Mouse (Mus musculus) lung, embryonic 16.5 days (tissue): ENCODE data around the gene Syt16. TPM values are rescaled to one million over a fixed set of nuclear protein-coding genes. Genes with fewer than 3 reads are reported as not detected.

Experiments used
- ATAC-seq: fragments of 200-750 bp; cut with Nextera tagmentation; 2 replicates; pipeline ENCODE4 v1.8.0; 2017; ENCODE audit warnings: low read depth, mild to moderate bottlenecking, moderate library complexity
- H3K27ac ChIP-seq: fragments of 300-500 bp; sonication (generic); 2 replicates; pipeline ENCODE4 v1.5.1; 2014; ENCODE audit warnings: mild to moderate bottlenecking, control low read depth, low read length
- H3K27me3 ChIP-seq: fragments of 300-500 bp; sonication (generic); 2 replicates; pipeline ENCODE4 v1.6.1; 2014; ENCODE audit warnings: low read depth, low read length, mixed read lengths; ENCODE audit not compliant: control insufficient read depth, insufficient read depth
- H3K36me3 ChIP-seq: fragments of 300-500 bp; sonication (generic); 2 replicates; pipeline ENCODE4 v1.6.1; 2014; ENCODE audit warnings: low read length; ENCODE audit not compliant: control insufficient read depth, insufficient read depth
- H3K4me1 ChIP-seq: fragments of 300-500 bp; sonication (generic); replicated peaks from 2 replicates; pipeline ENCODE4 v1.6.1; 2014; ENCODE audit warnings: low read length, mixed read lengths; ENCODE audit not compliant: control insufficient read depth, insufficient read depth
- H3K4me2 ChIP-seq: fragments of 300-500 bp; sonication (generic); 2 replicates; pipeline ENCODE4 v1.6.1; 2014; ENCODE audit warnings: low read depth, low read length, control low read depth
- H3K4me3 ChIP-seq: fragments of 300-500 bp; sonication (generic); 2 replicates; pipeline ENCODE4 v1.5.1; 2014; ENCODE audit warnings: mild to moderate bottlenecking, low read length, control low read depth
- H3K9ac ChIP-seq: fragments of 300-500 bp; sonication (generic); 2 replicates; pipeline ENCODE4 v1.6.1; 2014; ENCODE audit warnings: low read length, control low read depth
- H3K9me3 ChIP-seq: fragments of 300-500 bp; sonication (generic); 2 replicates; pipeline ENCODE4 v1.6.1; 2016; ENCODE audit warnings: low read length; ENCODE audit not compliant: control insufficient read depth
- WGBS: fragments of 180-500 bp; shearing (Covaris S2); extraction: QIAGEN DNeasy Blood & Tissue Kit; methylation state at CpG from one replicate; pipeline ENCODE4 v1.1.7; 2014; 5-methylcytosine and 5-hydroxymethylcytosine counted together
- polyA plus RNA-seq: library from polyadenylated mRNA; unstranded; fragments of >200 nt; fragmentation: Nextera tagmentation; extraction: Ambion mirVana; gene quantifications from 2 replicates; pipeline ENCODE4 v1.2.1, GENCODE M21; 2015

The Syt16 gene
- polyA plus RNA-seq, 1 experiment from 2014 or later = 0.30 TPM

DNA sequence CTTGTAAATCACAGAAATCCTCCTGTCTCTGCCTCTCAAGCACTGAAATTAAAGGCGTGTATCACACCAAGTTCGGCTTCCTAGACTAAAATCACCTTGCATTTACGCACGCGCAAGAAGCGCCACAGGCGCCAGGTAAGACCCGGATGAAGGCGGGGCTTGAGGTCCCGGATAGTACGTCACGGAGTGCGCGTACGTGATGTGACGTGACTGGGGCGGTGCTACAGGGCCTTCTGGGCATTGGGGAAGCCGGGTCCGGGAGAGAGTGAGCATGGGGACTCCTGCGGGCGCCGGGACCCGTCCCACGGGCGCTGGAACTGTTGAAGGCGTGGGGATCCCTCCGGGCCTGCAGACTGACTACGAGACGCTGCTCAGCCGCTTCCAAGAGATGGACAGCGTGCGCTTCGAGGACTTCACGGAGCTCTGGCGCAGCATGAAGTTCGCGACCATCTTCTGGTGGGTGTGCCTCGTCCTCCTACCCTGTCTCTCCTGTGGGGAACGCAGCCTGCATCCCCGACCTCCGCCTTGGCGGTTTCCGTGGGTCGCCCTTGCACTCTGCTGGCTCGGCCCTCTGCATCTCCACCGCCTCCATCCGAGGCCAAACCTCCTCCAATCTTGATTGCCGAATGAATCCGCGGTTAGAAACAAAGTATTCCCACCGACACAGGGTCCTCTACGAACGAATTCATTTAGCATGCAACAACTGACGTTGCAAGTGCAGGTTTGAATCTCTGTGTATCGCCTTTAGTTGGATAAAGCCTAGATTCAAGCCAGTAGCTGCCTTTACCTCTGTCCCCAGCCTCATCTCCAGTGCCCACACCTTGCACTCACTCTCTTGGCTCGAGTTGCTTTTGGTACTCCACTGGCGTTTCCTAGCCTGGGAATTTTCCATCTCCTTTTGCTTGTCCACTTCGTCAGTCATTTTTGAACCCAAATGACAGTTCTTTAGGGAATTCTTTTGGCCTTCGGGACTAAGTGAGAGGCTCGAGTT is 32.9 kb upstream of the Syt16 start, which contains the start of gene Snapc1:
Gene Snapc1 (plus strand): TSS at position 191 of the 991 bp plus-strand sequence.
- peak within 1 kb of the TSS; percentile 62 for H3K27ac ChIP-seq
- ATAC-seq = peak; percentile 100
- peak within 1 kb of the TSS; percentile 86 for H3K9ac ChIP-seq
- H3K4me3 ChIP-seq = peak within 1 kb of the TSS; percentile 87
- H3K36me3 ChIP-seq = peaks cover 9% of the 10 kb centered on the region
- peak within 1 kb of the TSS; percentile 61 for H3K4me2 ChIP-seq
- H3K4me1 ChIP-seq = peaks cover 6% of the 10 kb centered on the region
- H3K9me3 ChIP-seq = no peaks in the 10 kb centered on the region
- WGBS = under 1% methylated on average over 60 of the region's 60 CpGs
- H3K27me3 ChIP-seq = no peaks in the 10 kb centered on the region; the same call in 1 of the 2 replicates

DNA sequence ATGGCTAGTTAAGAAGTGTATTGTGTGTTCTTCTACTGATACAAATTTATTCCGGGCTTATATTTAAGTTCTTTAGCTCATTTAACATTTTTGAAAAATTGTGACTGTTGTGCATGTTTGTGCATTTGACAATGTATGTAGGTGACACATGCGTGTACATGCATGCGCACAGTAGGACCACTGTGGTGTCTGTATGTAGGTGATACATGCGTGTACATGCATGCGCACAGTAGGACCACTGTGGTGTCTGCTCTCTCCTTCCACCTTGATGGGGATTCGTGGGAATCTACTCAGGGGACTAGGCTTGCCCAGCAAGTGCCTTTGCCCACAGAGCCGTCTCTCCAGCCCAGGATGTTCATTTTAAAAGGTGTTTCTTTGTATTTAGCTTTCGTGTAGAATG is 28.3 kb upstream of the Syt16 start:
- Histone ChIP-seq H3K4me3 (no peak overlapping the region), H3K27me3 (no peaks in the 10 kb centered on the region), H3K4me1 (peaks cover 6% of the 10 kb centered on the region), H3K36me3 (peaks cover 35% of the 10 kb centered on the region), H3K4me2 (no peak overlapping the region), H3K27ac (no peak overlapping the region), H3K9me3 (peaks cover 5% of the 10 kb centered on the region), H3K9ac (no peak overlapping the region)
- WGBS = 95% methylated on average over 8 of the region's 8 CpGs
- no peak for ATAC-seq

DNA sequence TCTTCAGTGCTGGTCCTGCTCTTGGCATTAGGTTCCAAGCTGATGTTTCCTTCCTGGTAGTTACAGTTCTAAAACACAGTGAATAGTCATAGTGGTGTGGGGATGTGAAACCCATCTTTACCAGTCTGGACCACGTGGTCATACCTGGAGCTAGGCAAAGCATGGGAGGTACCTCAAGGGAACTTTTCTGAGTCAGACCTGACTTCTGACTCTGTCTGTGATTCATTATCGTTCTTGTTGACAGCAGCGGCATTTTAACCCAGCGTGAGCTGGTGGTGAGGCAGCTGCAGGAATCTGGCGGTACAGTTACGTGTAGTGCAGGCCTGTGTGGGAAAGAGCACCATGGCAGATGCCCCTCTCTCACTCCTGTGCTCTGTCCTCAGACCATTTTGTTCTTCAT is 22.9 kb upstream of the Syt16 start:
- peaks cover 5% of the 10 kb centered on the region for H3K9me3 ChIP-seq
- H3K4me2 ChIP-seq = no peak overlapping the region
- no peaks in the 10 kb centered on the region for H3K4me1 ChIP-seq
- H3K27me3 ChIP-seq = no peaks in the 10 kb centered on the region
- 91% methylated on average over 6 of the region's 6 CpGs for WGBS
- H3K36me3 ChIP-seq = peaks cover 47% of the 10 kb centered on the region
- H3K4me3 ChIP-seq = no peak overlapping the region
- no peak overlapping the region for H3K9ac ChIP-seq
- ATAC-seq = no peak
- no peak overlapping the region for H3K27ac ChIP-seq

DNA sequence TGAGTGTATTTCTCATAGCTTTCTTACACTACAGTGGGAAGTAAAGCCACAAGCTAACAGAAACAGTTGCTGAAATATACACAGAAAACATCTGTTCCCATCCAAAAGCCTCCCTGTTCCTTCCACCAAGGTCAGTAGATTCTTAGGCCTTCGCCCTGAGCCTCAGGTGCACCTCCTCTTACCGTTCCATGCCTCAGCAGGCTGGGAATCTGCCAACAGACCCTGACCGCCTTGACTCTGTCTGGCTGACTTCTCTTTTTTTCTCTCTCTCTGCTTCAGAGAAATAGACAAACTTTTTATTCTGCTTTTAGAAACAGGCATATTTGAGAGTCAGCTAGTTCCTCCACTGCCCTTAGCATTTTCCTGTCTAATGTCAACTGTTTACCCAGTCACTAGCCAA is 19.3 kb upstream of the Syt16 start:
- no peak overlapping the region for H3K4me2 ChIP-seq
- no peaks in the 10 kb centered on the region for H3K9me3 ChIP-seq
- no peaks in the 10 kb centered on the region for H3K27me3 ChIP-seq
- H3K9ac ChIP-seq = no peak overlapping the region
- no peak overlapping the region for H3K27ac ChIP-seq
- H3K36me3 ChIP-seq = peaks cover 28% of the 10 kb centered on the region
- ATAC-seq = no peak
- no peaks in the 10 kb centered on the region for H3K4me1 ChIP-seq
- WGBS = 82% methylated on average over 3 of the region's 3 CpGs
- H3K4me3 ChIP-seq = no peak overlapping the region

DNA sequence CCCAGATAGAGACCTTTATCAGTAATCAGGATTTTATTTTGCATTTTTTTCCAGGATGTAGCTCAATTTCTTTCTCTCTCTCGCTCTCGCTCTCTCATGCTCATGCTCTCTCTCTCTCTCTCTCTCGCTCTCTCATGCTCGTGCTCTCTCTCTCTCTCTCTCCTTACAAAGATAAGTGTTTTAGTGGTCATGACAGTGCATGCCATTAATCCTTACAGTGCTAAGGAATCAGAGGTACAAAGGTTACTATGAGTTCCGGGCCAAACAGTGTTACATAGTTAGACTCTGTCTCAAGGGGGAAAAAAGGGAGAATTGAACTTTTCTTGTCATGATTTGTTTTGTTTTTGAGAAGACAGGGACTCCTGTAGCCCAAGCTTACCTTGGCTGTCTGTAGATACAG is 17.8 kb upstream of the Syt16 start:
- Histone ChIP-seq H3K4me2 (no peak overlapping the region), H3K27me3 (no peaks in the 10 kb centered on the region), H3K27ac (no peak overlapping the region), H3K9me3 (no peaks in the 10 kb centered on the region), H3K9ac (no peak overlapping the region), H3K4me1 (no peaks in the 10 kb centered on the region), H3K36me3 (peaks cover 33% of the 10 kb centered on the region), H3K4me3 (no peak overlapping the region)
- 88% methylated on average over 5 of the region's 5 CpGs for WGBS
- ATAC-seq = no peak

DNA sequence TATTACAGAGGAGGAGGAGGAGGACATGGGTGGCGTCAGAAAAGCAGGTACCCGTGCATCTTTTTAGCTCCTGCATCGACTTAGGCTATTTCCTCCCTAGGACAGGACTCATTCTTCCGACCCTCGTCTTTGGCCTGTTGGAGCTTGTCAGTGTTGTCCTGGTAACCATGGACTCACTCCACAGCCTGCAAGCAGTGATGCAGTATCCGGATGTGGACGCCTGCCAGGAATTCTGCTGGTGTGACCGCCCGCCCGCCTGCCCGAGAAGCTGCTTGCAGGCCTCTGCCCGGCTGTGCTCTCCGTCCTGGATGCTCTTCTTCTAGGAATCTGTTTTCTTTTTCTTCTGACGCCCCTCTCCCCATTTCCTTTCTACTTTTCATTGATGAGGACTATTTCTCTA is 14.9 kb upstream of the Syt16 start:
- Histone ChIP-seq H3K27me3 (no peaks in the 10 kb centered on the region), H3K36me3 (peaks cover 28% of the 10 kb centered on the region), H3K4me1 (no peaks in the 10 kb centered on the region), H3K4me3 (no peak overlapping the region), H3K9ac (no peak overlapping the region), H3K9me3 (no peaks in the 10 kb centered on the region), H3K27ac (no peak overlapping the region), H3K4me2 (no peak overlapping the region)
- ATAC-seq = peak; percentile 96
- WGBS = 48% methylated on average over 14 of the region's 14 CpGs

DNA sequence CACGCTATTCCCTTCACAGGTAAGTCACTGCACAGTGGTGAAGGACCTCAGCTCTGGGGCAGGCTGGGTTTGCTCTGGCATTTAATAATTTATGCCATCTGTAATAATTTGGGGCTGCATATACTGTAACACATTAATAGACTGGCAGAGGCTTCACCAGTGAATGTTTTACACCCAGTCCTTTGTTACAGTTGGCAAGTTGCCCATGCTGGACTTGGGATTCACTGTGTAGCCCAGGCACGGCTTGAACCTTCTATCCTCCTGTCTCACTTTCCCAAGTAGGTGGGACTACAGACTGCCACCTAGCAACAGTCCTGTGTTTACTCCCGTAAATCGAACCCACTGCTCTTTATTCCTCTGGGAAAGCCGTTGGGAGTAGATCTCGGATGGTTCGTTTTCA is 11.2 kb upstream of the Syt16 start:
- Histone ChIP-seq H3K36me3 (peaks cover 20% of the 10 kb centered on the region), H3K4me3 (no peak overlapping the region), H3K4me1 (no peaks in the 10 kb centered on the region), H3K27ac (no peak overlapping the region), H3K27me3 (no peaks in the 10 kb centered on the region), H3K4me2 (no peak overlapping the region), H3K9ac (no peak overlapping the region), H3K9me3 (no peaks in the 10 kb centered on the region)
- 78% methylated on average over 7 of the region's 7 CpGs for WGBS
- no peak for ATAC-seq

DNA sequence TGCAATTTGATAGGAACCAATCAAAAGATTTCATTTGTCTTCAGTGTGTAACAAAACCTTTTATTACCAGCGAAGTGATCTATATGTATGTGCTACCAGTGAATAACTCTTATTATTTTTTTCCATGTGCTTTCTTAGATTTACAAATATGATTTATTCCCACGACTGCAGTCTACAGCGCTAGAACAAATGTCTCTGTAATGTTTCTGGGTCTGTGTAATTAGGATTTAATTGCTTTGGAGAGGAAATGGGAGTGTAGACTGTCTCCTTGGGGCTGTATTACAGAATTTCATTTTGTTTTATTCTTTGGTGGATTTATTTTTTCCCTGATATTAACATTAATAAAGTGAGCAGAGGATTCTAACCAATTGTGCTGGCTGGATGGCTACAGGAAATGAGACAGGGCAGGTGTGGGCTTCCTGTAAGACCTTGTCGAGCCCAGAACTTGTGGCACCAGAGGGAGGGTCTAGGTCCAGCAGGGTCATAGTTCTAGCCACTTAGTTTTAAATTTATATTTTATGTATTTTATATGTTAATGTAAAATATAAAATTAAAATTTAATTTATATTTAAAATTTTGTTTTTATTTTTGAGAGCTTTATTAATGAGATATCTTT is 9.0 kb upstream of the Syt16 start:
- no peak overlapping the region for H3K4me2 ChIP-seq
- peaks cover 12% of the 10 kb centered on the region for H3K36me3 ChIP-seq
- no peak overlapping the region for H3K4me3 ChIP-seq
- H3K27ac ChIP-seq = no peak overlapping the region
- no peaks in the 10 kb centered on the region for H3K27me3 ChIP-seq
- H3K9ac ChIP-seq = no peak overlapping the region
- no peak for ATAC-seq
- no peaks in the 10 kb centered on the region for H3K4me1 ChIP-seq
- WGBS = 80% methylated on average over 4 of the region's 4 CpGs
- no peaks in the 10 kb centered on the region for H3K9me3 ChIP-seq

DNA sequence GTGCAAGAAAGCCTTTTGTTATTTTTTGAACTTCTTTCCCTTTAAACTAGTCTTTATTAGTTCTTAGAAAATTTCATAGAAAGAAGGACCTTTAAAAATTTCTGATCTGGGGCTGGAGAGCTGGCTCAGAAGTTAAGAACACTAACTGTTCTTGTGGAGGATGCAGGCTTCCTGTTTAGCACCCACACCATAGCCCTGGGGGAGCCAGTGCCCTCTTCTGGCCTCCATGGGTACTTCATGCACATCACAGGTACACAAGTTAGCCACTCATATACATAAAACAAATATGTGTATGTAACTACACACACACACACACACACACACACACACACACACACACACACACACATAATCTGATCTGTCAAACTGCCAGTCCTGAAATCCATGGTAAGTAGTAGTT is 7.9 kb upstream of the Syt16 start:
- Histone ChIP-seq H3K9ac (no peak overlapping the region), H3K27ac (no peak overlapping the region), H3K4me3 (no peak overlapping the region), H3K4me1 (no peaks in the 10 kb centered on the region), H3K4me2 (no peak overlapping the region), H3K27me3 (no peaks in the 10 kb centered on the region), H3K9me3 (no peaks in the 10 kb centered on the region), H3K36me3 (peaks cover 7% of the 10 kb centered on the region)
- ATAC-seq = no peak
